Mouse (Mus musculus): ENCODE data around the gene Pik3r1.

GRCm38 (mm10) chr13:101692239-101692784 lies 75.7 kb downstream of the Pik3r1 start:
- TF ChIP-seq CTCF (IDR thresholded peaks at IDR 0.05; ENCODE audit: borderline replicate concordance, control insufficient read depth, extremely low read depth, insufficient read depth, low read length, poor library complexity) (no peak), POLR2A (IDR thresholded peaks at IDR 0.05; ENCODE audit: control insufficient read depth, extremely low read depth, insufficient read depth, low read length, poor library complexity) (no peak)

All from thymus, adult 2 months (tissue).